Mouse (Mus musculus) embryonic facial prominence, embryonic 14.5 days (tissue): ENCODE results near the gene Serinc2. TPM values are rescaled to one million over a fixed set of nuclear protein-coding genes. Genes with fewer than 3 reads are reported as not detected.

Experiments
- ATAC-seq: fragments of 200-750 bp; cut with Nextera tagmentation; 2 replicates; pipeline ENCODE4 v1.8.0; 2017; ENCODE audit warnings: low read depth, moderate number of reproducible peaks, moderate TSS enrichment
- DNase-seq: peaks from one replicate; pipeline ENCODE4 v3.0.0-alpha.2; 2015; ENCODE audit warnings: low spot score
- H3K27ac ChIP-seq: fragments of 300-500 bp; sonication (generic); replicated peaks from 2 replicates; pipeline ENCODE4 v1.5.1; 2014; ENCODE audit warnings: low read depth, mild to moderate bottlenecking, low read length, moderate library complexity
- H3K27me3 ChIP-seq: fragments of 300-500 bp; sonication (generic); replicated peaks from 2 replicates; pipeline ENCODE4 v1.6.1; 2014; ENCODE audit warnings: low read length; ENCODE audit not compliant: control insufficient read depth, insufficient read depth
- H3K36me3 ChIP-seq: fragments of 300-500 bp; sonication (generic); 2 replicates; pipeline ENCODE4 v1.6.1; 2014; ENCODE audit warnings: low read length, mixed read lengths; ENCODE audit not compliant: control insufficient read depth, insufficient read depth
- H3K4me1 ChIP-seq: fragments of 300-500 bp; sonication (generic); 2 replicates; pipeline ENCODE4 v1.6.1; 2014; ENCODE audit warnings: antibody characterized with exemption, low read length; ENCODE audit not compliant: control insufficient read depth, insufficient read depth
- H3K4me2 ChIP-seq: fragments of 300-500 bp; sonication (generic); 2 replicates; pipeline ENCODE4 v1.6.1; 2014; ENCODE audit warnings: low read depth, mild to moderate bottlenecking, low read length, moderate library complexity, mixed read lengths
- H3K4me3 ChIP-seq: fragments of 300-500 bp; sonication (generic); 2 replicates; pipeline ENCODE4 v1.5.1; 2014; ENCODE audit warnings: low read depth, mild to moderate bottlenecking, low read length
- H3K9ac ChIP-seq: fragments of 300-500 bp; sonication (generic); 2 replicates; pipeline ENCODE4 v1.6.1; 2014; ENCODE audit warnings: low read depth, mild to moderate bottlenecking, low read length, moderate library complexity, mixed read lengths
- H3K9me3 ChIP-seq: fragments of 300-500 bp; sonication (generic); 2 replicates; pipeline ENCODE4 v1.6.1; 2016; ENCODE audit warnings: low read length; ENCODE audit not compliant: control insufficient read depth
- WGBS: fragments of 180-500 bp; shearing (Covaris S2); extraction: QIAGEN DNeasy Blood & Tissue Kit; methylation state at CpG from one replicate; pipeline ENCODE4 v1.1.7; 2014; 5-methylcytosine and 5-hydroxymethylcytosine counted together
- polyA plus RNA-seq: library from polyadenylated mRNA; unstranded; fragments of >200 nt; fragmentation: Nextera tagmentation; extraction: Ambion mirVana; gene quantifications from 2 replicates; pipeline ENCODE4 v1.2.1, GENCODE M21; 2014

Serinc2 gene
- polyA plus RNA-seq, 1 experiment from 2014 or later = 89.2 TPM

GRCm38 (mm10) chr4:130213197-130213596 is 65.8 kb downstream of the Serinc2 start:
- WGBS = 92% methylated on average over 4 of the region's 4 CpGs
- no peaks in the 10 kb centered on the region for H3K4me1 ChIP-seq
- H3K4me3 ChIP-seq = no peak overlapping the region
- H3K27ac ChIP-seq = no peak overlapping the region
- H3K4me2 ChIP-seq = no peak overlapping the region
- H3K36me3 ChIP-seq = no peaks in the 10 kb centered on the region
- H3K9me3 ChIP-seq = no peaks in the 10 kb centered on the region
- DNase-seq (no peak), ATAC-seq (no peak)
- no peaks in the 10 kb centered on the region for H3K27me3 ChIP-seq
- H3K9ac ChIP-seq = no peak overlapping the region

DNA sequence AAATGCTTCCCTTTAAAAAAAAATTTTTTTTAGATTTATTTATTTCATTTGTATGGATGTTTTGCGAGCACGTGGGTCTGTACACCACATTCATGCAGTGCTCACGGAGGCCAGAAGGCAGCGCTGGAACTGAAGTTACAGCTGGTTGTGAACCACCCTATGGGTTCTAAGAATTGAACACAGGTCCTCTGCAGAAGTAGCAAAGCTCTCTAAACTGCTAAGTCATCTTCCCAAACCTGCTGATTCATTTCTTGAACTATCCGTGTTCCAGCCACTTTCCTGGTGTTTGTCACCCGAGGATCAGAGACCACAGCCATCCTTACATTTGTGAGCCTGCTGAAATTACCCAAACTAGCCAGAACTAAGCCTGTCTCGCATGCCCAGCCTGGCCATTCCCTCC is 66.6 kb downstream of the Serinc2 start:
- H3K4me1 ChIP-seq = no peaks in the 10 kb centered on the region
- no peak overlapping the region for H3K27ac ChIP-seq
- H3K27me3 ChIP-seq = no peaks in the 10 kb centered on the region
- 72% methylated on average over 7 of the region's 7 CpGs for WGBS
- no peak for ATAC-seq
- no peak for DNase-seq
- no peak overlapping the region for H3K9ac ChIP-seq
- no peaks in the 10 kb centered on the region for H3K36me3 ChIP-seq
- H3K9me3 ChIP-seq = no peaks in the 10 kb centered on the region
- no peak overlapping the region for H3K4me2 ChIP-seq
- H3K4me3 ChIP-seq = no peak overlapping the region

- no peak overlapping the region for H3K4me3 ChIP-seq
- H3K27ac ChIP-seq = no peak overlapping the region
- no peaks in the 10 kb centered on the region for H3K36me3 ChIP-seq
- H3K4me2 ChIP-seq = no peak overlapping the region
- H3K9ac ChIP-seq = no peak overlapping the region
- H3K9me3 ChIP-seq = no peaks in the 10 kb centered on the region
- H3K4me1 ChIP-seq = no peaks in the 10 kb centered on the region
- DNase-seq (no peak), ATAC-seq (no peak)
- no peaks in the 10 kb centered on the region for H3K27me3 ChIP-seq
- WGBS = 93% methylated on average over 2 of the region's 2 CpGs
Observed at GRCm38 (mm10) chr4:130211870-130212269, 67.1 kb downstream of the Serinc2 start.

Other genes starting within 250 kb of the Serinc2 start
- 180 and 188 TPM in 2 replicates for gene Col16a1, start 231.4 kb downstream of the Serinc2 start, polyA plus RNA-seq
- 67.1 and 68.6 TPM in 2 replicates for gene Pef1, start 176.6 kb downstream of the Serinc2 start, polyA plus RNA-seq
- gene Hcrtr1, start 139.8 kb downstream of the Serinc2 start, polyA plus RNA-seq = 0.19 and 0.30 TPM in 2 replicates
- 21.8 and 23.9 TPM in 2 replicates for gene Tinagl1, start 104.1 kb downstream of the Serinc2 start, polyA plus RNA-seq
- gene Gm853, start 56.8 kb downstream of the Serinc2 start, polyA plus RNA-seq = not detected in 2 replicates
- 89.0 and 117 TPM in 2 replicates for gene Fabp3, start 29.4 kb upstream of the Serinc2 start, polyA plus RNA-seq
- not detected in 2 replicates for gene Gm10570, start 29.5 kb upstream of the Serinc2 start, polyA plus RNA-seq
- 73.3 and 75.2 TPM in 2 replicates for gene Zcchc17, start 80.7 kb upstream of the Serinc2 start, polyA plus RNA-seq
- gene Snrnp40, start 80.9 kb upstream of the Serinc2 start, polyA plus RNA-seq = 119 and 134 TPM in 2 replicates